Comparison of ENCODE assay signal across 21 mouse cellular contexts in the genomic region with DNA sequence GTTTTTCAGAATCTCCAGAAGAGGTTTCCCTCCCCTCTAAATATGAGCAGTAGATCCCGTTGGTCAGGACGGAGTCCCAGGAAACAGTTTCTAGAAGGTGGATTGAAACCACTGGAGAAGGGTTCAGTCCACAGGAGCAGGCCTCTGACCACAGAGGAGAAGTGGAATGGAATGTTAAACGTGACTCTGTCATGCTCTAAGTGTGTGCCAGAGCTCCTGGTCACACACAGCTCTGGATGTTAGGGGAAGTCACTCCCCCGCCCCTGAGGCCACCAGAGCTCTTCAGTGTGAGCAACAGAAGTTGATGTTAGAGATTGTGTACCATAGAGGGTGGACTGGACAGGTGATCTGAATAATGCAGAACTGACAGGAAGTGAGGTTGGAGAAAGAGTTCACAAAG.
"Had no signal": no experiment of that assay in that cellular context is flagged by ENCODE, and none has a peak within 500 bp of the region (broad histone marks: within the 10 kb centered on the region; RNA-seq: fewer than 3 reads in every experiment).

No protein-coding gene starts in this region.

- H3K9me3 ChIP-seq: kidney, embryonic 15.5 days; liver, embryonic 13.5 days; lung, embryonic 15.5 days; megakaryocyte, embryonic 14.5 days; midbrain, embryonic 10.5 days; midbrain, embryonic 13.5 days; neural tube, embryonic 13.5 days; stomach, embryonic 15.5 days had no signal

- ATAC-seq: midbrain, embryonic 13.5 days; midbrain, embryonic 16.5 days had no signal

- H3K27me3 ChIP-seq: kidney, embryonic 15.5 days; liver, embryonic 13.5 days; lung, embryonic 15.5 days; midbrain, embryonic 13.5 days; neural tube, embryonic 13.5 days; stomach, embryonic 15.5 days had no signal

- H3K4me1 ChIP-seq: liver, embryonic 13.5 days; stomach, embryonic 15.5 days had no signal

- H3K27ac ChIP-seq: kidney, embryonic 15.5 days; left cerebral cortex, adult 2 months; liver, embryonic 13.5 days; midbrain, embryonic 10.5 days; midbrain, embryonic 13.5 days; neural tube, embryonic 13.5 days; stomach, embryonic 15.5 days had no signal

- H3K9ac ChIP-seq: kidney, embryonic 15.5 days; liver, embryonic 13.5 days; lung, embryonic 15.5 days; midbrain, embryonic 13.5 days; neural tube, embryonic 13.5 days; stomach, embryonic 15.5 days had no signal

- DNase-seq: kidney, adult 11 months; kidney, adult 8-10 months; kidney, postnatal 10 days; kidney, postnatal 36 days; layer of hippocampus, postnatal 36 days; liver, embryonic 13.5 days; lung, postnatal 36 days; retina, postnatal 1 day; right cerebral cortex, postnatal 25 days; spleen, adult 18-20 months; thymus, postnatal 25 days had no signal

- H3K4me3 ChIP-seq: kidney, embryonic 15.5 days; left cerebral cortex, adult 2 months; liver, embryonic 13.5 days; lung, embryonic 15.5 days; megakaryocyte, embryonic 14.5 days; midbrain, embryonic 10.5 days; midbrain, embryonic 13.5 days; myocyte; neural tube, embryonic 13.5 days; stomach, embryonic 15.5 days had no signal

- H3K36me3 ChIP-seq: kidney, embryonic 15.5 days; liver, embryonic 13.5 days; lung, embryonic 15.5 days; midbrain, embryonic 10.5 days; midbrain, embryonic 13.5 days; neural tube, embryonic 13.5 days; stomach, embryonic 15.5 days had no signal

- H3K4me2 ChIP-seq: kidney, embryonic 15.5 days; liver, embryonic 13.5 days; lung, embryonic 15.5 days; midbrain, embryonic 13.5 days; neural tube, embryonic 13.5 days; stomach, embryonic 15.5 days had no signal
